Mouse (Mus musculus) thymus, postnatal 10 days (tissue): ENCODE measurements around the gene Zfp658.

Source experiments
- DNase-seq, 2 experiments: peaks; one replicate each; pipeline ENCODE4 v3.0.0; 2021; ENCODE audit warnings: low spot score in 2 of 2

Zfp658 gene

DNA sequence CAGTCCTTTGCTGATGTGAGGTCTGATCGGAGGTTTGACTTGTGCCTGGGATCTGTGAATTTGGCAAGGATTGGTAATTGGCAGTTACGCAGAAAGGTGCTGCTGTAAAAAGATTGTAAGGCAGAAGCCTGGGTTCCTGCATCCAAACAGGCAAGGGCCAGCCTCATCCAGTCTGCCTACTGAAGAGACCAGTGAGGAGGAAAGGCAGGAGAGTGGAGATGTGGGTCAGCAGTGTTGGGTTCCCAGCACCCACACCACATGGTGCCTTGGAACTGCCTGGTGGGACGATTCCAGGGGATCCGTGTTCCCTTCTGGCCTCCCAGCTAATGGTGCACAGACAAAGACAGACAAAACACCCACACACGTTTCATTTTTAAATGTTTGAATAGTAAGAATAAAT, 18.5 kb downstream of the Zfp658 start:
- DNase-seq: no peak

DNA sequence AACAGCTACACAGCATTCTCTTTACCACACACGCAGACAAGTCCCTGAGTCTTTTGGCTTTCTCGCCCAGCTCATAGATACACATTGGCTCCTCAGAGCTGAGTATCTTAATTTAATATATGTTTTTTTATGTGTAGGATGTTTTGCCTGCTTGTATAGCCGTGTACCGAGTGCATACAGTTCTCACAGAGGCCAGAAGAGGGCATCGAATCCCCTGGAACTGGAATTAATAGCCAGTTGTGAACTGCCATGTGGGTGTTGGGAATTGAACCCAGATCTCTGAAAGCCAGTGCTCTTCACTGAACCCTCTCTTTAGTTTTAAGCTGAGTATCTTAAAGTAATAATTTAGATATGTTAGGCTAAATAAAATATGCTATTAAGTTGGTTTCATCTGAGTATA, 22.7 kb downstream of the Zfp658 start:
- DNase-seq: no peak

- no peak for DNase-seq
These were observed 39.8 kb downstream of the Zfp658 start for GRCm38 (mm10) chr7:43601884-43602283.

DNA sequence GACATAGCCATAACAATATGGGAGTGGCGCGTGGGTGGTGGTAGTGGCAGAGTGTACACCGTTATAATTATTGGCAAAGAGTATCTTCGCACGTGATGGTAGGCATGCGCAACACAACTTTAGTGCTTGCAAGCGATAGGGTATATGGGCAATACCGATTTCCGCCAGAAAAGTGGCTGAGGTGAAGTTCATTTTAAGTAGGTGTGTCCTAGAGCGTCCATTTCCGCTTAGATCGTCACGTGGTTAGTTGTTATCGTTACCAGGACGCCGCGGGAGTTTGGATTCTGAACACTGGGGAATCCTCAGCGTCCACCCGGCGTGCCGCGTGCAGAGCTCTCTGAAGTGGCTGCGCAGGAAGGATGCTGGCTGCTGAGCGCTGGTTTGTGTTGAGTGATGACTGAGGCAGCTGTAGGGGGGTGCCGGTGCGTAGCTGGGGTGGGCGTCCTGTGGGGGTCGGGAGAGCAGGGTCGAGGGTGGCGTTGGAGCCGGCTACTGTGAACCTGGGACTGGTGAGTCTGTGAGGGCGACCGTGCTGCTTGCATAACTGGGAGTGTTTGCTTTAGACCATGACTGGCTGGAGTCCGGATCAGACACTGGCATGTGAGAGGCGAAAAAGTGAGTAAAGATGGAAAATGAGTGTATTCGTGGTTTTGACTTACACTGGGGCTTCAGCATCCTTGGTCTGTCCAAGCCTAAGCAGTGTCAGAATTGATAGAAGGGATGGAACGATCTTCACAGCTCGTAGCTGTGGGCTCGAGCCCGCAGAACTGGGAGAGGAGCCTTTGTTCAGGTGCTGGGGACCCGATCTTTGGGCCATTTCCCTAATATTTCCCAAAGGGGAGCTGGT, 45.1 kb downstream of the Zfp658 start, which contains the start of gene Zfp819:
Gene Zfp819 (plus strand): TSS at position 274 of the 847 bp plus-strand sequence.
- peak; percentile 11 to 26 for DNase-seq

DNA sequence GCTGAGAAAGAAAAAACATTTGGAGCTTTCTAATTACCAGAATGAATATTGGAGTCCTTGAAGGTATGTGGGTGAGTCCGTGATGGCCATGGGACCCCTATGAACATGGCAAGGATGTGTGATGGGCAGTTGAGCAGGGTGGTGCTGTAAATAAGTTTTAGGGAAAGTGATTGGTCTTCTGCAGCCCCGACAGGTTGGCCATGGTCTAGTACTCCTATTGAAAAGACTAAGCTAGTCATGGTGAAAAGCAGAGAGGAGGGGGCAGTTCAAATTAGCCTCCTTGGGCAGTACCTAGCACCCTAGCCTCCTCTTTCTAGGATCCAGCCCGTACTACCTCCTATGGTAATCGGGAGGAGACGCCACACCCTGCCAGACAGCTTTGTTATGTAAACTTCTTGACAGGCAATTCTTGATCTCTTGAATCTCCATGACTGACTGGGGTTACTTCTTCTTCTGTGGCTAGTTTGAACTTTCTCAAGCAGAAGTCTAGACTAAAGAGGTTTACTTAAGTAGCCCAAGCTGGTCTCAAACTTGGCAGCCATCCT, 45.8 kb downstream of the Zfp658 start:
- DNase-seq: no peak

DNA sequence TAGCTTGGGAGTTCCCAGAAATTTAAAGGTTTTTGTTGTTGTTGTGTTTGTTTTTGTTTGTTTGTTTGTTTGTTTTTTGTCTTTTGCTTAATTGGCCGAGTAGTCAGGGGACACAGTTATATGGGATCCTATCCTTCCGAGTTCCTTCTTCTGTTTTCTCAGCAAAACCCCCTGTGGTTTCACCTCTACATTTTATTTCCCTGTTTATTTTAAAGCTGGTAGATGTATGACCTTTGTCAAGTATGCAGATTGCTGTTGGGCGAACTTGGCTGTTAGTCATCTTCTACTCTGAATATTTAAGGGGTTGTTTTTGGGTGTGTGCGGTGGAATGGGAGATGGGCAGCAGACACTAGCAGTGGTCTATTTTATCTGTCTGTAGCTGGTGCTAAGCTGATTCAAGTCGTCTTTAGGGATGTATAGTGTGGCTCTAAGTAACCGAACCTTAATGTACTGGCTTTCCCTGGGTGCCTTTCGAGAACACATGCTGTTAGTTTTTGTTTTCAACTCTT, 46.3 kb downstream of the Zfp658 start:
- no peak for DNase-seq

GRCm38 (mm10) chr7:43613816-43614551, 51.9 kb downstream of the Zfp658 start:
- no peak for DNase-seq

GRCm38 (mm10) chr7:43622927-43623326, 60.9 kb downstream of the Zfp658 start:
- DNase-seq: no peak

DNA sequence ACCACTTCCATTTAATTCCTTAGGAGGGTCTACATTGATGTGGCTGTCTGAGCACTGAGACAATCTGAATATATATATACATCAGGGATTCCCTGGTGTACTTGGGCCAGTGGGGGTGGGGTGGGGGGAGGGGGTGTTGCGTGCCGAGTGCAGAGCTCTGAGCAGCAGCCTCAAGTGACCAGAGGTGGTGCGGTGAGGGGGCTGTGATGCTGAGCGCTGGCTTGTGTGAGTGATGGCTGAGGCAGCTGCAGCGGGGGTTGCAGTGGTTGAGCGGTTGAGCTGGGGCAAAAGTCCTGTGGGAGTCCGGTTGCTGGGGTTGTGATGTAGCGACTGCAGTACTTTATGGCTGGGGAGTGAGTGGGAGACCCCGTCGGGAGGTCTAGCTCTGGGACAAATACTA, 61.8 kb downstream of the Zfp658 start:
- DNase-seq: no peak
